Mouse (Mus musculus) liver, embryonic 14.5 days (tissue): ENCODE measurements at regions not wholly inside any gene's neighbourhood (a gene's known extent, or its start where the extent isn't known, plus 50 kb on each side); places are given as distances from the start of the nearest gene placed in this dataset.

Experiments used
- CTCF ChIP-seq: IDR thresholded peaks from 2 replicates; pipeline ENCODE4 v1.5.1; 2016; ENCODE audit warnings: antibody characterized with exemption, low read depth, control low read depth
- EP300 ChIP-seq: IDR thresholded peaks from 2 replicates; pipeline ENCODE4 v1.6.1; 2016; ENCODE audit warnings: antibody characterized with exemption, low read depth

DNA sequence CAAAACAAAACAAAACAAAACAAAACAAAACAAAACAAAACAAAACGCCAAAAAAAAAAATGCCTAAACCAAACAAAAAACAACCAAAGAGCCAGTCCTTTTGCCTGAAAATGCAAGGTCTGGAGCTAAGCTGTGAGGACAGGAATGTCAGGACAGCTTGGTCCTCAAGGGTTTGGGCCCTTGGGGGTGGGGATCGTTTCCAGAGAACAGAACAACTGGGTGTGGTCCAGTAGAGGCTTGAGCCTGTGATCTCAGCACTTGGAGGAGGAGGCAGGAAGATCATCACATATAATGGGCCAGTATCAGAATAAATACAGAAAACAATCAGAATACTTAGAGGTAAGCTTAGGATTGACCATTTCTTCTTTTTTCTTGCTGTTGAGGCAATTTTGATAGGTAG lies 289.5 kb upstream of the Tgfbr2 start:
- no peak for TF ChIP-seq CTCF
- TF ChIP-seq EP300, result no peak
